Mouse (Mus musculus) intestine, embryonic 14.5 days (tissue): ENCODE results near the gene Sox9. TPM values are rescaled to one million over a fixed set of nuclear protein-coding genes. Genes with fewer than 3 reads are reported as not detected.

Experiments used
- ATAC-seq: fragments of 200-750 bp; cut with Nextera tagmentation; replicated peaks from 2 replicates; pipeline ENCODE4 v1.8.0; 2017; ENCODE audit warnings: low read depth, moderate number of reproducible peaks, moderate TSS enrichment, moderate library complexity; ENCODE audit not compliant: low FRiP score, low TSS enrichment
- DNase-seq: peaks from one replicate; pipeline ENCODE4 v3.0.0-alpha.2; 2018; ENCODE audit warnings: low spot score
- H3K27ac ChIP-seq: fragments of 300-500 bp; sonication (generic); 2 replicates; pipeline ENCODE4 v1.5.1; 2014; ENCODE audit warnings: low read depth, mild to moderate bottlenecking, control low read depth
- H3K27me3 ChIP-seq: fragments of 300-500 bp; sonication (generic); replicated peaks from 2 replicates; pipeline ENCODE4 v1.6.1; 2014; ENCODE audit warnings: low read length, control low read depth; ENCODE audit not compliant: control insufficient read depth, insufficient read depth
- H3K36me3 ChIP-seq: fragments of 300-500 bp; sonication (generic); 2 replicates; pipeline ENCODE4 v1.6.1; 2014; ENCODE audit warnings: low read length, control low read depth; ENCODE audit not compliant: control insufficient read depth, insufficient read depth
- H3K4me1 ChIP-seq: fragments of 300-500 bp; sonication (generic); replicated peaks from 2 replicates; pipeline ENCODE4 v1.6.1; 2014; ENCODE audit warnings: low read length, control low read depth, mixed read lengths; ENCODE audit not compliant: control insufficient read depth, insufficient read depth
- H3K4me2 ChIP-seq: fragments of 300-500 bp; sonication (generic); 2 replicates; pipeline ENCODE4 v1.6.1; 2014; ENCODE audit warnings: low read length
- H3K4me3 ChIP-seq: fragments of 300-500 bp; sonication (generic); 2 replicates; pipeline ENCODE4 v1.5.1; 2014; ENCODE audit warnings: low read depth, low read length, control low read depth, mixed read lengths
- H3K9ac ChIP-seq: fragments of 300-500 bp; sonication (generic); 2 replicates; pipeline ENCODE4 v1.6.1; 2014; ENCODE audit warnings: mild to moderate bottlenecking, low read length
- H3K9me3 ChIP-seq: fragments of 300-500 bp; sonication (generic); 2 replicates; pipeline ENCODE4 v1.6.1; 2016; ENCODE audit warnings: low read length, control low read depth; ENCODE audit not compliant: control insufficient read depth
- WGBS: fragments of 180-500 bp; shearing (Covaris S2); extraction: QIAGEN DNeasy Blood & Tissue Kit; methylation state at CpG from one replicate; pipeline ENCODE4 v1.1.7; 2014; 5-methylcytosine and 5-hydroxymethylcytosine counted together
- polyA plus RNA-seq: library from polyadenylated mRNA; unstranded; fragments of >200 nt; fragmentation: Nextera tagmentation; extraction: Ambion mirVana; gene quantifications from 2 replicates; pipeline ENCODE4 v1.2.1, GENCODE M21; 2014

The Sox9 gene
- polyA plus RNA-seq, 1 experiment from 2014 or later: 44.9 TPM

DNA sequence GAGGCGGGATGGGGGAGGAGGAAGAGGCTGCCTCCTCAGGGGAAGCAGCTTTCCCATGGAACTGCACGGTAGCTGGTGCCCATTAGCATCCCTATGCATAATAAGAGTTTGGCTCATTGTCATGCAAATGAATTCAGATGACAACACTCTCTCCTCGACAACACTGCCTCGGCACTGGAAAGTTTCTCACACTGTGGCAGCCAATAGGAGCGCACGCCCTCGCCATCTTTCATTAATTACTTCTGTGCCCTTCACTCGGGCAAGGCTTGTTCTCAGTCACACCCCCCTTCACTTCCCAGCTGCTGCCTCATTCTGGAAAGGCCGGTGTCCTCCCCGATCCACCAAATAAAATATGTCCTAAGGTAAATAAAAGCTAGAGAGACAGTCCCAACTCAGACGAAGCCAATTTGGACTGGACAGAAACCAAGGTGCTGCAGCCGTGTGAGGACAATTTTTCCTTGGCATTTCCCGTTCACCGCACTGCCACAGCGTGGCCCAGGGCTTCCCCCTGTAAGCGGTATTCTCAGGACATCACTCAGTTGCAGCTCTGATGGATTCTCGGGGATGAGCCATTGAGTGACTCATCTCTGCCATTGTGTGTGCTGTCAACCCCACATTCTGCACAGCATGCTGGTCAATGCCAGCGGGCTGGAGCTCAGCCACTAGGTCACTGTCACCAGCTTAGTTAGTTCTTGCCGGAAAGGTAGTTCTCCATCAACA is 29.3 kb downstream of the Sox9 start:
- Histone ChIP-seq H3K9me3 (no peaks in the 10 kb centered on the region), H3K4me1 (no peaks in the 10 kb centered on the region; the same call in none of the 2 replicates), H3K4me3 (peak overlapping the region; percentile 15; the same call in 1 of the 2 replicates), H3K4me2 (peak overlapping the region; percentile 38), H3K9ac (no peak overlapping the region), H3K27ac (no peak overlapping the region), H3K27me3 (peaks cover 7% of the 10 kb centered on the region; the same call in 1 of the 2 replicates), H3K36me3 (no peaks in the 10 kb centered on the region)
- ATAC-seq (0 out of 2 replicates have a peak, but pooled peaks have one; percentile 23), DNase-seq (no peak)
- WGBS: 15% methylated on average over 19 of the region's 19 CpGs

DNA sequence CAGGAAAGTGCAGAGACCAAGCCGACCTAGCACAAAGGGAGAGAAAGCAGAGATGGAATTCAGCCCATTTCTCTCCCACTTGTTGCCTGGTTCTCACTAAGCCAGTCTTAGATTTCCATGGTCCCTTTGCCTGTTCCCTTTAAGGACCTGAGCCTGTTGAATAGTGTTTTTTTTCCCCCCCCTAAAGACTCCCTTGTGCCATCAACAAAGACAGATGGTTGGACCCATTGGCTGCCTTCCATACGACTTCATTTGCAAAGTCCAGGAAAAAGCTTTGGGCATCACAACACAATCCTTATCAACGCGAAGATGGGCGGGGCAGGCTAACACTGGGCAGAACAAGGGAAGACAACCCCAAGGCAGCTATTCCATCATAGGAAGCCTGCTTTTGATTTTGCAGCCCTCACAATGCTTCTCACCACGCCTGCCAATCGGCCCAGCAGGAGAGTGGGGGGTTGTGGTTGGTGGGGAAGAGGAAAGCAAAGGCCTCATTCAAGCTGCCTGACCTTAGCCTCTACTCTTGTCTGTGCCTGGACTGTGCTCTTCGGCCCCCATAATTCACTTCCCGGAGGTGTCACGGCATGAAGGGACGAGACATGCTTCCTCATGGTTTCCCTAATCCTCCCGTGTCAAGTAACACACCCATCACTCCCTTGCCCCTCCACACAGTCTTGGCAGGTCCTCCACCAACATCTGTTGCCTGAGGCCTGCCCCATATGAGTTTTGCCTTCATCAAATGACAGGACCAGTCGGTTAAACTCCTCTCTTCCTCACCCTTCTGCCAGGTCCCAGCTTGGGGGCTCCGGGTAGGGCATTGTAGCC is 36.0 kb downstream of the Sox9 start:
- H3K4me1 ChIP-seq: no peaks in the 10 kb centered on the region
- no peak overlapping the region for H3K9ac ChIP-seq
- H3K27ac ChIP-seq: no peak overlapping the region
- ATAC-seq (no peak), DNase-seq (no peak)
- H3K27me3 ChIP-seq: no peaks in the 10 kb centered on the region
- H3K4me2 ChIP-seq: no peak overlapping the region
- no peak overlapping the region for H3K4me3 ChIP-seq
- H3K9me3 ChIP-seq: no peaks in the 10 kb centered on the region
- H3K36me3 ChIP-seq: no peaks in the 10 kb centered on the region
- 56% methylated on average over 14 of the region's 14 CpGs for WGBS

DNA sequence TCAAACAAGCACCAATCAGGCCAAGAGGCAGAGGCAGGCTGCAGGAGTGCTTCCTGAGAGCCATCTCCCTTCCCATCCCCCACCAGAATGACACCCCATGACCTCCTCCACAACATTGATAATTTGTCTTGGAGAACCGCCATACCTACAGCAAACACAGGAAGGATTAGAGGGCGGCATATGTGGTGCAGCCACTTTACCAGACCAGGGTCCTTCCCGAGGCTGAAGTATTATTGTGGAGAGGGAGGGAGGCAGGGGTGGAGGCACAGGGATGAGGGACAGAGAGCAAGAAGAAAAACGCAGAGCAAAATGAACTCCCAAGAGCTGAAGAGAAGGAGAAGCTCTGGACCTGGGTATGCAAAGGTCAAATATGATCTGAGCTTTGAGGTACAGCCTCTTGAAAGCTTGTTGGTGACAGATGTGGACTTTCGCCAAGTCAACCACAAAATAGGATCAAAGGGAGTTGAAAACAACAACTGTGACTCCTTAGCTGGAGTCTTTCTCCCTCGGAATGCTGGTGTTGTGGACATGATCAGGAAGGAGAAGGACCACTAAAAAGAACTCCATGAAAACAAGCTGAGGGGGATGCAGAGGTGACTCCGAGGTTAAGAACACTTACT is 36.7 kb downstream of the Sox9 start:
- 45% methylated on average over 7 of the region's 7 CpGs for WGBS
- H3K4me1 ChIP-seq: no peaks in the 10 kb centered on the region
- no peak for DNase-seq
- no peaks in the 10 kb centered on the region for H3K9me3 ChIP-seq
- H3K4me2 ChIP-seq: no peak overlapping the region
- no peak overlapping the region for H3K27ac ChIP-seq
- no peak; the same call in 1 of the 2 replicates for ATAC-seq
- no peaks in the 10 kb centered on the region for H3K36me3 ChIP-seq
- H3K9ac ChIP-seq: no peak overlapping the region
- H3K27me3 ChIP-seq: no peaks in the 10 kb centered on the region
- no peak overlapping the region for H3K4me3 ChIP-seq

DNA sequence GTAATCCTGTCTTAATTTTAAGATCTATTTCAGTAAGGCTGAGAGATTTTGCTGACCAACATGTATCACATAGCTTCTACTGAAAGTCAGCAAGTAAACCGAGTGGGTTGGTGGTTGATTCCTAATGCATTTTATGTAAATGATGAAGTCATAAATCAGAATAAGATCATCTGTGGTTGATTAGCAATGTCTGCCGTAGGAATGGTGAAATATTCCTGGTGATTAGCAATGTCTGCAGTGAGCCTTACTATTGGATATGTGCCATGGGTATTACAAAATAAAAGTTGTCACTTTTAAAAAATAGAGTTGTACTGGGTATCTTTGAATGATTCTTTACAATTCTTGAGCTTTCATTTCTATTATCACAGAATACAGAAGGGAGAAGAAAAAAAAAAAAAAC is 39.5 kb downstream of the Sox9 start:
- ATAC-seq (no peak), DNase-seq (no peak)
- Histone ChIP-seq H3K9me3 (no peaks in the 10 kb centered on the region), H3K27me3 (no peaks in the 10 kb centered on the region), H3K27ac (no peak overlapping the region), H3K4me2 (no peak overlapping the region), H3K4me3 (no peak overlapping the region), H3K9ac (no peak overlapping the region), H3K36me3 (no peaks in the 10 kb centered on the region), H3K4me1 (no peaks in the 10 kb centered on the region)
- 81% methylated on average over 2 of the region's 2 CpGs for WGBS

DNA sequence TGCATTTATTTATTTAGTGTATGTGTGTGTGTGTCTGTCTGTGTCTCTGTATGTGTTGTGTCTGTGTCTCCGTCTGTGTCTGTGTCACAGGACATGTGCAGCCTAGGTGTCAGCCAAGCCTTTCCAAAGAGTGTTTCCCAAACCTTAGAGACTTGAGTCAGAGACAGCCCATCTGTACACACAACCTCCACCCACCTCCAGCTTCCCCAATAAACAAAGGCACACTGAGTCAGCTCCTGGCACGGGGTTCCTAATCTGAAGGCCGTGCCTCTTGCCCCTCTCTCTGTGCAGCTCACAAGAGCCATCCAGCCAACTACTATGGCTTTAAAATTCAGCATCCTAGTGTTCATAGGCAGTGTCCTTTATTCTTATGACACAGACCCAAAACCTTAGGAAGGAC is 42.1 kb downstream of the Sox9 start:
- Histone ChIP-seq H3K36me3 (no peaks in the 10 kb centered on the region), H3K27ac (no peak overlapping the region), H3K27me3 (no peaks in the 10 kb centered on the region), H3K9me3 (no peaks in the 10 kb centered on the region), H3K4me1 (no peaks in the 10 kb centered on the region), H3K4me2 (no peak overlapping the region), H3K9ac (no peak overlapping the region), H3K4me3 (no peak overlapping the region)
- ATAC-seq (no peak), DNase-seq (no peak)
- 67% methylated on average over 3 of the region's 3 CpGs for WGBS

DNA sequence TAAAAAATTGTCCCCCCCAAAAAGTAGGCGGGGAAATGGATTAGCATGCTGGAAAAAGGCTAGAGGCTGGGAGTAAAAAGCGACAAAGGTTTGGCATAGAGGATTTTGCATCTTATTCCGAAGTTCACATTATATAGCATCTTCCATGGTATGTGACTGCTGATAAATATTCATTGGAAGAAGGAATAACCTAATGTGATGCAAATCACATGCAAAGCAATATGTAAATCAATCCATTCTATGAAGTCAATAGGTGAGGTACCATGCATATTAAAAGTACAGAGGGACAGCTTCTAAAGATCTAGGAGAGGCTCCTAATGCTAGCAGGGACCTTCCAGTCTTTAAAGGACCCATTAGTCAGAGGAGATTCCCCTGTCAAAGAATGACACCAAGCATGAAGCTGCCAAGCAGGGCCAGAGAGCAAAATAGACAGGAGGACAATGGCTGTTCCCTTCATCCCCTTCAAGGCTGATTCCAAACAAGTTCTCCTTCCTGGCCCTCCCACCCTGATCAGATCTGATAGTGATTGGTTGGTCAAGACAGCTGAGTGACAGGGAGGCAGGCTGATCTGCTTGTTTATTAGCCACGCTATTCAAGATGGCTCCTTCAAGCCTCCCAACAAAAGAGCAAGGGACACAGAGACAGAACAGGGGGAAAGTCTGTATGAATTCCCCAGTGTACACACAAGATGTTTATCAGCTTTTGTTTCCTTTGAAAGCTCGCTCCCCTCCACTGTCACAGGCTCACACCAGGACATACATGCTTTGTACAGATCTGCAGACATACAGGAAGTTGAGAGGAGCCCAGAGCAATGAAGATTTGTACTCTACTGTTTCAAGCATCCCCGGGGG is 44.4 kb downstream of the Sox9 start:
- no peaks in the 10 kb centered on the region for H3K27me3 ChIP-seq
- H3K9me3 ChIP-seq: no peaks in the 10 kb centered on the region
- no peak overlapping the region for H3K9ac ChIP-seq
- no peaks in the 10 kb centered on the region for H3K36me3 ChIP-seq
- H3K4me2 ChIP-seq: no peak overlapping the region
- no peak for DNase-seq
- H3K4me1 ChIP-seq: no peaks in the 10 kb centered on the region
- no peak overlapping the region for H3K4me3 ChIP-seq
- no peak for ATAC-seq
- 75% methylated on average over 6 of the region's 6 CpGs for WGBS
- no peak overlapping the region for H3K27ac ChIP-seq

DNA sequence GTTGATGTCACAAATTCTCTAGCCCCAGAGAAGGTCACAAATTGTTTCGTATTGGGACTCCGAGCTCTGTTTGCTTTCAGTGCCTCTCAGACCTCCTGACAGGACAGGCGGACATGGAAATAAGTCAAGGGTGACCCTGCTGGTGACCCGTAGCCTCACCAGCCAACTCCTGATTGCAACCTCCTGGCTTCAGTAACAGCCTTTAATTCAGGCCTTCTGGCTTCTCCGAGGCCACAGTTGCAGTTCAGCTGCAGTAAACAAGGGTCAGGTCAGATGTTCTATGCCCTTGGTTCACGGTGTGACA is 45.0 kb downstream of the Sox9 start:
- Histone ChIP-seq H3K9ac (no peak overlapping the region), H3K36me3 (no peaks in the 10 kb centered on the region), H3K27me3 (no peaks in the 10 kb centered on the region), H3K4me3 (no peak overlapping the region), H3K9me3 (no peaks in the 10 kb centered on the region), H3K4me2 (no peak overlapping the region), H3K4me1 (no peaks in the 10 kb centered on the region), H3K27ac (no peak overlapping the region)
- DNase-seq: no peak
- ATAC-seq: no peak
- 33% methylated on average over 6 of the region's 6 CpGs for WGBS

DNA sequence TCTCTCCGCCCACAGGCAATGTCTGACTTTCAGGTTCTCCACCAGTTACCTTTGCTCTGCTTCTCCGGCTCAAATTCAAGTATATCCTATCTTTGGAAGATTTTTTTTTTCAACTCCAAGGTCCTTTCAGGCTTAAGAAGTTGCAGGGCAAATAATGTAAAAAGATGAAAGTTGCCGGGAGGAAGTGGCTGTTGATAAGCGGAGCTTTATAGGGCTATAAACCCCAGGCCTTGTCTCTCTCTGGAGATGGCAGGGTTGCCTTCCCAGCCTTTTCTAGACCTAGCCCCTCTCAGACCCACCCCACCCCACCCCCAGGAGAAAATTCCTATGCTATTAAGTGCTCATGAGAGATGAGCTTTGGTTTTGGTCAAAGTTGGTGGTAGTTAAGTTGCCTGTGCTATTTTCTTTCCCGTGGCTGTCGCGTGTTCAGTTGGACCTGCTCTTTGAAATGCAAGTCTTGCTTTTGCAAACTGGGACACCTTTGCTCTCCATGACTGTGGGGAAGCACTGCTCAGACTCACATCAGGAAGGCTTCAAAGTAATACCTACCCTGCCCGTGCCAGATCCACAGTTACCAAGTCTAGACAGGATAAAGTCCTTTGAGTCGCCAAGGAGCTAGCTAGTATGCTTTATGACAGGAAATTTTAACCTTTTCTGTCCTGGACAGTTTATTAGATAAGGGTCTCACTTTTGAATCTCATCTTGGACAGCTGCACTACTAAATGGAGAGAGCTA is 46.7 kb downstream of the Sox9 start:
- 59% methylated on average over 9 of the region's 9 CpGs for WGBS
- ATAC-seq (peak; percentile 82), DNase-seq (no peak)
- Histone ChIP-seq H3K4me1 (no peaks in the 10 kb centered on the region), H3K27ac (no peak overlapping the region), H3K9ac (no peak overlapping the region), H3K9me3 (no peaks in the 10 kb centered on the region), H3K27me3 (no peaks in the 10 kb centered on the region), H3K4me3 (no peak overlapping the region), H3K4me2 (no peak overlapping the region), H3K36me3 (no peaks in the 10 kb centered on the region)
